Mouse (Mus musculus): ENCODE data around the gene Gm10944.

DNA sequence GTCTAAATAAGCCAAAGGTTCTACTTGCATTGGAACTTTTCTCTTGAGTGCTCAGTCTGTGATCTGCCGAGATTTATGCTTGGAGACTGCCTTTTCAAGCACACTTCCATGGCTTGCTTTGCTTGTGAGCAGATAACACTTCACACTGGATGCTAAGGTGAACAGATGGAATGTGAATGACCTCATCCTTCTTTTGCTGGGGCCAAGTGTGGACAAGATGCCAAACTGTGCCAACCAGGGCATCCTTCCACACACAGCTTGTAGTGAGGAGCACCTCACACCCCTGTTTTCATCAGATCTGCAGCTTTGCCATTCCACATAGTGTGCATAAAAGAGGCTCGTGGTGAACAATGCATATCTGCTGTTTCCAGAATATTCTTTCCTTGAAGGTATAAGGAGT, 29.7 kb downstream of the Gm10944 start:
- TF ChIP-seq CTCF (IDR thresholded peaks at IDR 0.05; ENCODE audit: control insufficient read depth, insufficient read depth, insufficient read length) (no peak), USF1 (IDR thresholded peaks at IDR 0.05; ENCODE audit: low read depth) (no peak), MYOD1 (IDR thresholded peaks at IDR 0.05; ENCODE audit: control insufficient read depth, insufficient read length, low read depth) (no peak)
